Mouse (Mus musculus) kidney, adult 2 months (tissue): ENCODE measurements at regions not wholly inside any gene's neighbourhood (a gene's known extent, or its start where the extent isn't known, plus 50 kb on each side); places are given as distances from the start of the nearest gene placed in this dataset.

Experiments used
- CTCF ChIP-seq: fragments of 200-500 bp; conservative IDR thresholded peaks from 2 replicates; pipeline ENCODE4 v1.5.1; 2011; ENCODE audit warnings: low read depth, mild to moderate bottlenecking, control low read depth, low read length, moderate library complexity, mixed read lengths; ENCODE audit not compliant: insufficient read depth, insufficient read length
- POLR2A ChIP-seq: fragments of 200-500 bp; IDR thresholded peaks from one replicate; pipeline ENCODE4 v1.6.1; 2011; ENCODE audit warnings: low read depth, low read length, control low read depth

GRCm38 (mm10) chr8:26590591-26591212 lies 386.4 kb upstream of the Zfp703 start:
- TF ChIP-seq CTCF (no peak), POLR2A (no peak)
